Mouse (Mus musculus) lung, postnatal 0 days (tissue): ENCODE measurements around the gene Wwc1. TPM values are rescaled to one million over a fixed set of nuclear protein-coding genes. Genes with fewer than 3 reads are reported as not detected.
A peak's percentile ranks its signal among the peaks of the same experiment; 100 is the strongest.

Experiments used
- ATAC-seq: fragments of 200-750 bp; cut with Nextera tagmentation; 2 replicates; pipeline ENCODE4 v1.8.0; 2017; ENCODE audit warnings: moderate library complexity
- DNase-seq: peaks from one replicate; pipeline ENCODE4 v3.0.0-alpha.2; 2016; ENCODE audit warnings: low spot score
- H3K27ac ChIP-seq: fragments of 300-500 bp; sonication (generic); 2 replicates; pipeline ENCODE4 v1.5.1; 2014; ENCODE audit warnings: antibody characterized with exemption, mild to moderate bottlenecking, low read length, mixed read lengths
- H3K27me3 ChIP-seq: fragments of 300-500 bp; sonication (generic); replicated peaks from 2 replicates; pipeline ENCODE4 v1.6.1; 2014; ENCODE audit warnings: low read length, mixed read lengths; ENCODE audit not compliant: insufficient read depth
- H3K36me3 ChIP-seq: fragments of 300-500 bp; sonication (generic); 2 replicates; pipeline ENCODE4 v1.6.1; 2014; ENCODE audit warnings: low read length, mixed read lengths; ENCODE audit not compliant: insufficient read depth
- H3K4me1 ChIP-seq: fragments of 300-500 bp; sonication (generic); 2 replicates; pipeline ENCODE4 v1.6.1; 2014; ENCODE audit warnings: antibody characterized with exemption, low read depth, low read length, mixed read lengths; ENCODE audit not compliant: insufficient read depth
- H3K4me2 ChIP-seq: fragments of 300-500 bp; sonication (generic); replicated peaks from 2 replicates; pipeline ENCODE4 v1.6.1; 2014; ENCODE audit warnings: low read depth, mild to moderate bottlenecking, low read length, moderate library complexity, mixed read lengths
- H3K4me3 ChIP-seq: fragments of 300-500 bp; sonication (generic); 2 replicates; pipeline ENCODE4 v1.5.1; 2014; ENCODE audit warnings: low read depth, low read length
- H3K9ac ChIP-seq: fragments of 300-500 bp; sonication (generic); replicated peaks from 2 replicates; pipeline ENCODE4 v1.6.1; 2014; ENCODE audit warnings: low read depth, mild to moderate bottlenecking
- H3K9me3 ChIP-seq: fragments of 300-500 bp; sonication (generic); 2 replicates; pipeline ENCODE4 v1.6.1; 2016; ENCODE audit warnings: low read length, mixed read lengths
- CTCF ChIP-seq: IDR thresholded peaks from 2 replicates; pipeline ENCODE4 v1.5.1; 2016; ENCODE audit warnings: antibody characterized with exemption, mild to moderate bottlenecking
- EP300 ChIP-seq: IDR thresholded peaks from 2 replicates; pipeline ENCODE4 v1.6.1; 2016; ENCODE audit warnings: antibody characterized with exemption, mild to moderate bottlenecking, control low read depth
- WGBS: fragments of 180-500 bp; shearing (Covaris S2); extraction: QIAGEN DNeasy Blood & Tissue Kit; methylation state at CpG from one replicate; pipeline ENCODE4 v1.1.7; 2014; 5-methylcytosine and 5-hydroxymethylcytosine counted together
- polyA plus RNA-seq: library from polyadenylated mRNA; unstranded; fragments of >200 nt; fragmentation: Nextera tagmentation; extraction: Ambion mirVana; gene quantifications from 2 replicates; pipeline ENCODE4 v1.2.1, GENCODE M21; 2015

The Wwc1 gene
- polyA plus RNA-seq, 1 experiment from 2014 or later = 22.1 TPM

DNA sequence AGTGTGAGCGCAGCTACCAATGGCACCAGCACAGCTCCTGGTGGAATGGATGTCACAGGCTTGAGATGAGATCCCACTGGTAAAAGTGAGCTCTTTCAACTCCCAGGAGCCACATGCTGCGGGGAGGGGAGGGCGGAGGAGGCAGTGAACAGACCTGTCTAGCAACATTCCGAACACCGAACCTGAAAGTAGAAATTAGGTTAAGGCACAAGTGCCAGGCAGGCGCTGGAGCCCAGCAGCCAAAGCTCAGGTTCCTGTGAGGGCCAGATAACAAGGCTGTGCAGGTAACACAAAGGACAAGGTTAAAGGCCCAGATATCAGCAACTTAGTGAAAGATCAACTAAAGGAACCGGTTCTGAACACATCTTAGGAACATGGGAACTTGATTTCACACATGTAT lies 54.7 kb downstream of the Wwc1 start:
- DNase-seq (peak; percentile 90), ATAC-seq (peak; percentile 91)
- H3K9me3 ChIP-seq = no peaks in the 10 kb centered on the region
- WGBS = 51% methylated on average over 7 of the region's 7 CpGs
- H3K27me3 ChIP-seq = no peaks in the 10 kb centered on the region
- peak overlapping the region; percentile 54 for H3K27ac ChIP-seq
- H3K36me3 ChIP-seq = no peaks in the 10 kb centered on the region
- no peak overlapping the region for H3K4me3 ChIP-seq
- H3K4me2 ChIP-seq = no peak overlapping the region
- TF ChIP-seq EP300 (peak; percentile 89), CTCF (no peak)
- H3K9ac ChIP-seq = no peak overlapping the region
- H3K4me1 ChIP-seq = peaks cover 7% of the 10 kb centered on the region; the same call in 1 of the 2 replicates

DNA sequence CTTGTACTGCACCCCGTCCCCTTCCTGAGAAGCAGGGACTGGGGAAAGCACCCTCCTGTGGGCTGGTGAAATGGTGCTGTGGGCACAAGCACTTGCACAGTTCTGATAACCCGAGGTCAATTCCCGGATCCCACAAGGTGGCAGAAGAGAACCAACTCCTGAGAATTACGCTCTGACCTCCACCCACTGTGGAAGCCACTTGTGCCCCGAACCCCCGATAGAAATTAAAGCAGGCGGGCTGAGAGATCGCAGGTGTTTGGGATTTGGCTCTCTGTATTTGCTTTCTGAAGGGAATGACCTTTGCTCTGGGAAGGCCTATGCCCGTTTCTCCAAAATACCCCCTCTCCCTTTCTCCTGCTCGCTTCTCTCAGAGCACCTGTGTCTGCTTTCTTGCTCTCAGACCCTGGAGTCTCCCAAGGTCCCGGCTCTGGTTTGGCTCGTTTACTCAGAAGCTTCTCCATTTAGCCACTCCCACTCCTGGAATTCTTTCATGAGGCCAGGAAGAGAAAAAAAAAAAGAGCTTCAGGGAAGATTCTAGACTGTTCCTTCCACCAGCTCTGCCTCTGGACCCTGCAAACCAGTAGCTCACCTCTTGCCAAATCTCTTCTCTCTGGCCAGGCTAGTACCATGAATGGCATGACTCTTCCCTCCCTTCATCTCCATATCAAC lies 58.0 kb downstream of the Wwc1 start:
- no peaks in the 10 kb centered on the region for H3K27me3 ChIP-seq
- H3K36me3 ChIP-seq = no peaks in the 10 kb centered on the region
- 25% methylated on average over 12 of the region's 12 CpGs for WGBS
- no peak overlapping the region for H3K4me3 ChIP-seq
- H3K4me2 ChIP-seq = 0 out of 2 replicates have a peak overlapping the region, but pooled peaks have one; percentile 17
- DNase-seq = peak; percentile 36
- H3K9me3 ChIP-seq = no peaks in the 10 kb centered on the region
- H3K4me1 ChIP-seq = peaks cover 11% of the 10 kb centered on the region
- H3K27ac ChIP-seq = peak overlapping the region; percentile 6; the same call in 1 of the 2 replicates
- ATAC-seq = no peak
- TF ChIP-seq EP300 = no peak
- TF ChIP-seq CTCF = peak; percentile 54
- H3K9ac ChIP-seq = no peak overlapping the region

DNA sequence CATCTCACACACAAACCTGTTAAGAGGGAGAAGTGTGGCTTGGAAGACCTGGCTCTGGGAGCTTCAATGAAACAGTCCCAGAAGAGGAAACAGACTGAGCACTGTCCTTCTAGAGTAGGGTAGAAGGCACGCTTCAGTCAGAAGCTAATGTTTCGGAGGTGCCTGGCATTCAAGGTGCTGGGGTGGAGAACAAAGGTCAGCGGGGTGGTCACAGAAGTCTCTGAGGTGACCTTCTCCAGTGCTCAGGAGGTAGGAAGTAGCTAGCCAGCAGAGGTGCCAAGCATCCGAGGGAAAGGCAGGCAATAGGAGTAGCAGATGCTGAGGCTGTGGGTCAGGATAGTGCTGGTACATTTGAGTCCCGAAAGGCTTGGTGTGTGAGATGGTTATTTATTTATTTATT lies 59.6 kb downstream of the Wwc1 start:
- Histone ChIP-seq H3K4me3 (no peak overlapping the region), H3K27me3 (no peaks in the 10 kb centered on the region), H3K9me3 (no peaks in the 10 kb centered on the region), H3K4me1 (peaks cover 11% of the 10 kb centered on the region), H3K27ac (0 out of 2 replicates have a peak overlapping the region, but pooled peaks have one; percentile 26), H3K4me2 (no peak overlapping the region), H3K9ac (no peak overlapping the region), H3K36me3 (no peaks in the 10 kb centered on the region)
- ATAC-seq (no peak), DNase-seq (no peak)
- 64% methylated on average over 5 of the region's 5 CpGs for WGBS
- no peak for TF ChIP-seq CTCF
- TF ChIP-seq EP300 = no peak

DNA sequence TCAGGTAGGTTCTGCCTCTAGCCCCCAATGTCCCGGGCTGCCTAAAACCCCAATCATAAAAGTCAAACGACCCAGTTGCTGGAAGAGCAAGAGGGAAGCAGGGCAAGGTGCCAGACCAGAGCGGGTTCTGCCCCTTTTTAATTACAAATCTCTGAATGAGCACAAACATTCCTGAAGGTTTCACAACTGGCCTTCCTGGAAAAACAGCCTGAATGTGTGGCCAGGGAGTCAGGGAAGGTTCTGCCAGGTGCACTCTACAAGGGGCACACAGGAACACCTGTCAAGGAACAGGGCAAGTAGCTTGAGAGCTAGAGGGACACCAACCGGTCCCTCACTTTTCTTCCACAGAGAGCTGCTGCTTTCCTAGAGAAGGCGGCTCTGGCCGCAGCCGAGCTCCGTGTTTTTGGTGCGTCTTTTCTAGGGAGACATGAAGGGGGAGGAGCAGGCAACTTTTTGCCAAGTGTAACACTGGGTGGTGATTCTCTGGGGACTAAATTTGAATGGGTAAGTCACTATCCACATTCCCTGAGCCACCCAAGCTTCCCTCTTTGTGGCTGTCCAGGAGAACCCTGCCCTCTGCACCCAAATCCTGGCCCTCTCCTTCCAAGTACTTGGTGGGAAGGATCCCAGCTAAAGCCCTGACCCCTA lies 60.3 kb downstream of the Wwc1 start:
- H3K27ac ChIP-seq = peak overlapping the region; percentile 74
- H3K27me3 ChIP-seq = no peaks in the 10 kb centered on the region
- 36% methylated on average over 9 of the region's 9 CpGs for WGBS
- DNase-seq = peak; percentile 94
- peak; percentile 82 for ATAC-seq
- no peak overlapping the region for H3K4me3 ChIP-seq
- peaks cover 11% of the 10 kb centered on the region for H3K4me1 ChIP-seq
- no peaks in the 10 kb centered on the region for H3K36me3 ChIP-seq
- H3K9ac ChIP-seq = no peak overlapping the region
- TF ChIP-seq CTCF (no peak), EP300 (peak; percentile 93)
- no peaks in the 10 kb centered on the region for H3K9me3 ChIP-seq
- peak overlapping the region; percentile 17; the same call in 1 of the 2 replicates for H3K4me2 ChIP-seq

DNA sequence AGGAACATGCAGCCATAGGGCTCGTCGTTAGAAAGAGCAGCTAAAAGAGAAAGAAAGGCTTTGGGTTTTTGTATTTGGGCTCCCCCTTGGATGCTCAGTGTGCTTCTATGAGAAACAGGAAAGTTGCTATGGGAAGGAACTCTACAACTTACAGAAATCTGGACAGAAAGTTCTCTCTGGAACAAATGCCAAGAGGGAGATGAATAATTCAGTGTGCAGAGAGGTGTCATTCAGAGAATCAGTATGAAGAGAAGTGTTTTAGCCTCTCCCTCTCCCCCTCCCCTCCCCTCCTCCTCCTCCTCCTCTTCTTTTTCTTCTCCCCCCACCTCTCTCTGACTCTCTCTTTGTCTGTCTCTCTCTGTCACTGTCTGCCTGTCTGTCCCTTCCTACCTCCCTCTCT lies 60.9 kb downstream of the Wwc1 start:
- TF ChIP-seq CTCF (no peak), EP300 (no peak)
- H3K4me2 ChIP-seq = no peak overlapping the region
- no peaks in the 10 kb centered on the region for H3K27me3 ChIP-seq
- H3K9me3 ChIP-seq = no peaks in the 10 kb centered on the region
- WGBS = 38% methylated on average over 2 of the region's 2 CpGs
- peaks cover 11% of the 10 kb centered on the region for H3K4me1 ChIP-seq
- no peak for ATAC-seq
- H3K9ac ChIP-seq = no peak overlapping the region
- H3K27ac ChIP-seq = peak overlapping the region; percentile 74
- no peak overlapping the region for H3K4me3 ChIP-seq
- no peak for DNase-seq
- no peaks in the 10 kb centered on the region for H3K36me3 ChIP-seq

DNA sequence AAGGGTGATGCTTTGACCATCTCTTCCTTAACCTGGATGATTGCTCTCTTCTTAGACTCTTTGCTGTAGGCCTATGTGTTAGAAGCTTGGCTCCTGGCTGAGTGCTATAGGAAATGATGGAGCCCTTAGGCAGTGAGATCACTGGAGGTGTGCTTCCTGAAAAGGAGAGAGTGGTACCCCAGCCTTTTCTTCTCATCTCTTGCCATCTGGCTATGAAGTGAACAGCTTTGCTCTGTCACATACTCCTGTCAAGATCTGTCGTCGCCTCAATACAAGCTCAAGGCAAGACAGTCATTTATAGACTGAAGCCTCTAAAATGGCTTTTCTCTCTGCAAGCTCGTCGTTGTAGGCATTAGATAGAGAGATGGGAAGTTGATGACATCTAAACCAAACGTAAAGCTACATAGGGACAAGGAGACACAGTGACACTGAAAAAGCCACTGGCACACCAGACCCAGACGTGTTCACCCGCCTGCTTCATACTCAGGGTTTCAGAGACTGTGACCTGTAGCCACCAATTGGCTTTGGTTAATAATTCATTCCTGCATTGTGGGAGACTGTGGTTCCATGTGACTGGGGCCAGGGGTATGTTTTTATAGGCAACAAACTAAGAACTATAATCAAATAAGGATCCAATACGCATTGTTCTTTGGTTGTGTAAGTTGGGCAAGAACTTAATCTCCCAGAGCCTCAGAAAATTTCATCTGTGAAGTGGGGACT lies 63.7 kb downstream of the Wwc1 start:
- Histone ChIP-seq H3K36me3 (no peaks in the 10 kb centered on the region), H3K9me3 (no peaks in the 10 kb centered on the region), H3K4me1 (peaks cover 5% of the 10 kb centered on the region), H3K27ac (0 out of 2 replicates have a peak overlapping the region, but pooled peaks have one; percentile 1), H3K4me2 (no peak overlapping the region), H3K9ac (no peak overlapping the region), H3K27me3 (no peaks in the 10 kb centered on the region), H3K4me3 (no peak overlapping the region)
- WGBS = 46% methylated on average over 8 of the region's 8 CpGs
- DNase-seq = peak; percentile 29
- ATAC-seq = no peak
- TF ChIP-seq EP300 = no peak
- no peak for TF ChIP-seq CTCF
